Mouse (Mus musculus): Measurements from ENCODE around the gene Rps11.
A peak's percentile ranks its signal among the peaks of the same experiment; 100 is the strongest.

Gene Rps11

DNA sequence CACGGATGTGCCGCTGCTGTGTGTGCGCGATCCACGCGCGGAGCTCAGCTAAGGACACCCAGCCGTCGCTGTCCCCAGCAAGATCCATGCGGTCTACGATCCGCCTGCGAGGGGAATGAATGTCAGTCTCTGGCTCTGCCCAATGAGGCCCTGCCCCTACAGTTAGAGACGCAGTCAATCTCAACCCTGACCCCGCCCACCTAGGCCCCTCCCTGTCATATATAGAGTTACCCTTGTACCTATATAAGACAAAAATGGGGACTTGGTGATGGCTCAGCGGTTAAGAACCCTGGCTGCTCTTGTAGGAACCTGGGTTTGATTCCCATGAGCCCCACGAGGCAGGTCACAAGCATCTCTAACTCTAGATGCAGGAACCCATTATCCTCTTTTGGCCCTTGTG is 35.6 kb downstream of the Rps11 start:
- no peak for DNase-seq (ENCODE audit: low spot score in 2 of 2)

DNA sequence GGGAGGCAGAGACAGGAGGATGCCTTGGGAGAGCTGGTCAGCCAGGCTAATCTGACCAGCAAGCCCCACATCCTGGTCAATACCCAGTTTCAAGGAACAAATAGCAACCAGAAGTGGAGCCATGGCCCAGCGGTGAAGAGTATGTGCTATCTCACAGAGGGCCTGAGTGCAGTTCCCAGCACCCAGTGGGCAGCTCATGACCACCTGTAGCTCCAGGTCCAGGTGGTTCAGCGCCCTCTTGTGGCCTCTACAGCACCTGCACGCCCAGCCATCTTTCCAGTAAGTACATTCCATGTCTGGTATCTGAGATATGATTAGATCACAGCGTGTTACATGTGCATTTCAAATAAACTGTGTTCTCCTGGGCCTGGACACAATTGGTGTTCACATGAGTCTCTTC is 38.2 kb downstream of the Rps11 start:
- DNase-seq (ENCODE audit: low spot score in 2 of 2) = no peak

DNA sequence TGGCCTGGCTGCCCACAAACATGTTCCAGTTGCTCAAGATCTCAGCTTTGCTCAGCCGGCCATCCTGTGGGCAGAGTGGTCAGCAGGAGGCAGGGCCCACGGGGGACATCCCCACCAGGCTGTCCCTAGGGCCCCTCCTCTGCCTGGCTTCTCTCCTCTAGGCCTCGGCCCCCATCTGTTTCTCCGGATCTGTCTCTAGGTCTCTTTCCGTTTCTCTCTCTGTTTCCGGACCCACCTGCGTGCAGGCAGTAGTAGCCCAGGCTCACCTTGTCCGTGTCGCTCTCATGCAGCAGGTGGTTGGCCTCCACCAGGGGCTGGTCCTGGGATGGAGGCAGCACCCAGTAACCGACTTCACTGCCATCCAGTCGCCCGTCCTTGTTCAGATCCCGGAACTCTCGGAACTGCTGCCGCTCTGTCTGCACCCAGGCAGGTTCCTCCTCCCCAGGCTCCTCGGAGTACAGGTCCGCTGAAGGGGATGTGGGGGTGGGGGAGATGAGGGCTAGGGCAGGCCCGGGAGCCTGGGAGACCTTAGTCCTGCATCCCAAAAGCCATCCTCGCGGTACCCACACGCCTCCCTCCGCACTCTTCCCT is 40.8 kb downstream of the Rps11 start:
- DNase-seq (ENCODE audit: low spot score in 2 of 2) = no peak

DNA sequence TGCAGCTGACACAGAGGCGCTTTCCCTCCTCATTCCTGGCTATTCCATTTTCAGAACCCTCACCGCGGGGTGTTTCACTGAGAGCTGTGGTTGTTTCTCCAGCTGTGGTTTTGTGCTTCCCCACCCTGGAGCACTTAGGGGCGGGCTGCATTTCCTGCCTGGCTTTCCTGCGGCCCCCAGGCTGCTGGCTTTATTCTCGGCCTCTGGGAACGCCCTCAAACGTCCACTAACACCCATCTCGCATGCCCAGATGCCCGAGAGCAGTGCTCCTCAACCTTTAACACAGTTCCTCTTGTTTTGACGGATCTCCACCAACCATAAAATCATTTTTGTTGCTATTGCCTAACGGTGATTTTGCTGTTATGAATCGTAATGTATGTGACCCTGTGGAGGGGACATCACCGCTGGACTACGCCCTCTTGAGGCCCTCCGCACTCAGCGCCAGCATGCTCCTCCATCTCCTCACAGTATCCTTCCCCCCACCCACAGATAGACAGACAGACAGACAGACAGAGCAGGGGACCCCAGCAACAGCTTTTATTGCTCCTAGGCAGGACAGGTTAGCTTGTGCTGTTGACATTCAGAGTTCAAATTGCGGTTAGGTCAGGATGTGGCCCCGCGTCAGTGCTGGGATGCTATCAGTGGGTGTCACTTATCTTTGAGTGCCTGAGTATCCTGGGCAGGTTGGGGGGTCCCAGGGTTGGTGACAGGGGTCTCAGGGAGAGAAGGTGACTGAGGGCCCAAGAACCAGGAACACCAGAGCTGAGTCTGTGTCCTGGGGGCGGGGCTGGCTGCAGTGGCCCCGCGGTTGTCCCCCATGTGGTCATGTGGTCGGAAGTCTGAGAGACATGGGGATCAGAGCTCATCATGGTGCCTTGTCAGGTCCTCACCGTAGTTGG is 41.6 kb downstream of the Rps11 start:
- DNase-seq (ENCODE audit: low spot score in 2 of 2) = peak; percentile 39 to 68

DNA sequence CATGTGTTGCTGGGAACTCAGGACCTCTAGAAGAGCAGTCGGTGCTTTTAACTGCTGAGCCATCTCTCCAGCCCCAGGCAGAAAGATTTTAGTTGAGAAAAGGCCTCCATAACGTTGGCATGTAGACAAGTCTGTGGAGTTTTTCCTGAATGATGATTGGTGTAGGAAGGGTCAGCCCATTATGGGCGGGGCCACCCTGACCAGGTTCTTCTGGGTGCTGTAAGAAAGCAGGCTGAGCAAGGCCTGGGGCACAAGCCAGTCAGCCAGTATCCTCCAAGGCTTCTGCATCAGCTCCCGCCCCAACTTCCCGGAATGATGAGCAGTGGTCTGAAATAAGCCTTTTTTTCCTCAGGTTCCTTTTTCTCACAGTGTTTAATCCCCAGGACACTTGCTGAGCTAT is 43.2 kb downstream of the Rps11 start:
- DNase-seq (ENCODE audit: low spot score in 2 of 2) = no peak

DNA sequence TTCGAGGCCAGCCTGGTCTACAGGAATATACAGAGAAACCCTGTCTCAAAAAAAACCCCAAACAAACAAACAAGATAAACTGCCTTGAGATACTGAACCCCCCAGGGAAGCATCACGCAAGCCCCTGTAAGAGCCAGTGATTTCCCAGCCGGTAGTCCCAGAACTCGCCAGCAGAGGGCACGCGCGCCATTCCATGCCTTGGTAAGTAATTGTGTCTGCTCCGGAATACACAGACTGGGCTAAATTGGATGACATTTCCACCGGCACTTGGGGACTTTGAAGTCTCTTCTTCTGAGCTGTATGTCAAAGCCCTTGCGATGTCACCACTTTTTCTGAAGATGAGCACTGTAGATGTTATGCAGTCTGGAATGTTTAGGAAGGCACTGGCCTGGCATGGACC is 44.4 kb downstream of the Rps11 start:
- DNase-seq (ENCODE audit: low spot score in 2 of 2) = peak; percentile 91

DNA sequence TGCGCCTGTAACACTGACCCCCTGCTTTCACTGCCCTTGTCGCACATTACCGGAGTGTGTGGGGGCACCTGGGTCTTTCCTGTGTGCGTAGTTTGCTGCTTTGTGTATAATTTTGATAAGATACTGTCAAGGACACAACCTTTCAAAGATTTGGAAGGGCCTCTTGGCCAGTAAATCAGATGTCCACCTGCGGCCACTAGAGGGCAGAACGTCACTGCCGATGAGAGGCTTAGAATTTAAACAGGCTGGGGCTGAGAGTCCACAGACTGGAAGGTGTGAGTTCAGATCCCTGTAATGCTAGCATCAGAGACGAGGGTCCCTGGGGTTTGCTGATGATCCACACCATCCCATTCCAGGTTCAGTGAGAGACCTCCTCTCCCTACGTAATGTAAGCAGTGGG is 45.7 kb downstream of the Rps11 start:
- DNase-seq (ENCODE audit: low spot score in 2 of 2) = peak; percentile 65 to 85

DNA sequence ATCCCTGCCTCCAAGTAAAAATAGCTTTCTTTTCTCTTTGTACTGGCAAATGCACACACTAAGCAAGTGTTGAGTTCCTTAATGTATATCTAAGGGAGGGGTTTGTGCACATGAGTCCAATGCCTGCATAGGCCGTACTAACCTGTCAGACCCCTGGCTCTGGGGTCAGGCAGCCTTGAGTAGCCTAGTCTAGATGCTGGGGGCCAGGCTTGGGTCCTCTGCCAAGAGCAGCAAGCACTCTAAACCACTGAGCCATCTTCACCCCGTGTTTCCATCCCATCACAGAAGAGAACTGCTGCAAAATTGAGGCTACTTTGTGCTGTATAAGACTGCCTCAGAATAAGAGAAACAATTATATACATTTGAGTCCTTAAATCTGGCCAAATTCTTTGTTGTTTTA is 46.4 kb downstream of the Rps11 start:
- no peak for DNase-seq (ENCODE audit: low spot score in 2 of 2)

DNA sequence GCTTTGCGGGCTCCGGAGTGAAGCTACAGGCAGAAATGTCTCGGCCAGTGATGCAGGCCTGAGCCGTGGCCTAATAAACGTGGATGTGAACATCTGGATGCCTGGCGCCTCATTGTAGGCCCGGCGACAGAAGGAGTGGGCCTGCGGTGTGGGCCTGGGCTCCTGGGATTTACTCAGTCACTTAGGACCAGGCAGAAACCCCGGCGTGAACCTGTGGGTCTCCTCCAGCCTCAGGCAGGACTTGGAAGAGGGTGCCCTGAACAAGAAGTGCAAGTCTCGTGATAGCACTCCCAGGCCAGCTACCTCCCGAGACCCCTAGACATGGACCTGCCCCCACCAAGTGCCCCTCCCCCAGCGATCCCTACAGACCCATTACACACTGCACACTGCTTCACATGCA is 46.9 kb downstream of the Rps11 start:
- DNase-seq (ENCODE audit: low spot score in 2 of 2) = no peak

DNA sequence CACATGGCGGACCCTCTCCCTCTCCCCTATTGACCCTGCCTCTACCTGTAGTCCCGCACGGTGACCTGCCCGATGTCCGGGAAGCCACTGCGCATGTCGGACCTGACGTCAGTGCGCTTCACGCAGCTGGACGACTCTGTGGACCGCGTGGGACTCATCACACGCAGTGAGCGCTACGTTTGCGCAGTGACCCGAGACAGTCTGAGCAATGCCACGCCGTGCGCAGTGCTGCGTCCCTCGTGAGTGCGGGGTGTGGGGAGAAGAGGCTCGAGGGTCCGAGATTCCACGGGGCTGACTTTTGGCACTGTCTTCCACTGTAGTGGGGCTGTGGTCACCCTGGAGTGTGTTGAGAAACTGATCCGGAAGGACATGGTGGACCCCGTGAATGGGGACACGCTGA is 47.7 kb downstream of the Rps11 start:
- DNase-seq (ENCODE audit: low spot score in 2 of 2) = no peak

DNA sequence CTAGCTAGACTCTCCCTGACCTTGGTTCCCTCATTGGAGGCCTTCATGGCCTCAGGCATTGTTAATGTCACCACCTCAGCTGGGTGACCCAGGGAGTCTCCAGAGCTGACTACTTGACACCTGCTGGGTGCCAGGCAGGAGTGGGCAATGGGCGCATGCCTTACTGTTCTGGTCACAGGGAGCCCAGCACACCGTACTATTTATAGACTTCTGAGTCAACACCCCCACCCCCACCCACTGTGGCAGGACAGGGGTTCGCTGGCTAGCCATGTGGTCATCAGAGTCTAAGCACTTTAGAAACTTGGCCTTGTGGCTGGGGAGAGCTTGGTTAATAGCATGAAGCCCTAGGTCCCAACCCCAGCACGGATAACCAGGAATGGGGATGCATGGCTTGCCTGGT is 48.8 kb downstream of the Rps11 start:
- no peak for DNase-seq (ENCODE audit: low spot score in 2 of 2)

DNA sequence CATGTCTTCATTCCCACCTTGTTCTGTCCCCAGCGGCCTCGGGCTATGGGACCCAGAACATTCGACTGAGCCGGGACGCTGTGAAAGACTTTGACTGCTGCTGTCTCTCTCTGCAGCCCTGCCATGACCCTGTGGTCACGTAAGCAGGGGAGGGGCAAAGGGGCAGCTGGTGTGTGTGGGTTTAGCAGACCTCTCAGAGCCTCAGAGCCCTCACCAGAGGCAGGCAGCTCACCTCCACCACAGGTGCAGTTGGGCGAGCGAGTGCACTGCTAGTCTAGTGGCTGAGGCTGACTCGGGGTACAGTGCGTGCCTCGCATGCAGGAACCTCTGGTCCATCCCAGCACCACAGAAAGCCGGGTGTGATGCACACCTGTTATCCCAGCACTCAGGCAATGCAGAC is 50.3 kb downstream of the Rps11 start:
- DNase-seq (ENCODE audit: low spot score in 2 of 2) = no peak

DNA sequence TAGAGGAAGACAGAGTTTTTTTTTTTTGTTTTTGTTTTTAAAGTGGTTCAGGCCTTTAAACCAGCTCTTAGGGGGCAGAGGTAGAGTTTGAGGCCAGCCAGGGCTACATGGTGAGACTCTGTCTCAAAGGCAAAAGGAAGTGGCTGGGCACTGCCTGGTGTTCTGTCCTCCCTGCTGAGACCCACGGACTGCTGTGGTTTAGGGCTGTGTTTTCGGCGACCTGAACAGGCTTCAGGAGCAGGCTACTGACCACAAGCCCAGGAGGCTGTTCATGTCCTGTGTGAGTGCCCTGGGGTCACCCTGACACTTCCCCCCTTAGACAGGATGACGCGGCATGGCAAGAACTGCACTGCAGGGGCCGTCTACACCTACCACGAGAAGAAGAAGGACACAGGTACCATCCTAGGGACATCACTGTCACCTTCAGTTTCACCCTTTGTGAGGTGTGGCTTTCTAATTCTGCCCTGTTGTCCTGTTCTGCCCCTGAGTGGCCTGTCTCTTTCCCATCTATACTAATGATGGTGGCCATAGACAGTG is 51.0 kb downstream of the Rps11 start:
- DNase-seq (ENCODE audit: low spot score in 2 of 2) = no peak

Data from spleen, postnatal 10 days (tissue).